Mouse (Mus musculus) forebrain, embryonic 12.5 days (tissue): Measurements from ENCODE around the gene Pakap. TPM values are rescaled to one million over a fixed set of nuclear protein-coding genes. Genes with fewer than 3 reads are reported as not detected.
A peak's percentile ranks its signal among the peaks of the same experiment; 100 is the strongest.

Source experiments
- ATAC-seq: fragments of 200-750 bp; cut with Nextera tagmentation; 2 replicates; pipeline ENCODE4 v1.8.0; 2017; ENCODE audit warnings: moderate TSS enrichment; ENCODE audit not compliant: low FRiP score
- H3K27ac ChIP-seq: fragments of 300-500 bp; sonication (generic); 2 replicates; pipeline ENCODE4 v1.5.1; 2016; ENCODE audit warnings: mild to moderate bottlenecking
- H3K27me3 ChIP-seq: fragments of 300-500 bp; sonication (generic); 2 replicates; pipeline ENCODE4 v1.6.1; 2016; ENCODE audit warnings: mild to moderate bottlenecking
- H3K36me3 ChIP-seq: fragments of 300-500 bp; sonication (generic); replicated peaks from 2 replicates; pipeline ENCODE4 v1.6.1; 2016; ENCODE audit warnings: mild to moderate bottlenecking
- H3K4me1 ChIP-seq: fragments of 300-500 bp; sonication (generic); 2 replicates; pipeline ENCODE4 v1.6.1; 2016
- H3K4me2 ChIP-seq: fragments of 300-500 bp; sonication (generic); 2 replicates; pipeline ENCODE4 v1.6.1; 2016; ENCODE audit warnings: mild to moderate bottlenecking, moderate library complexity
- H3K4me3 ChIP-seq: fragments of 300-500 bp; sonication (generic); replicated peaks from 2 replicates; pipeline ENCODE4 v1.5.1; 2016; ENCODE audit warnings: mild to moderate bottlenecking
- H3K9ac ChIP-seq: fragments of 300-500 bp; sonication (generic); 2 replicates; pipeline ENCODE4 v1.6.1; 2016; ENCODE audit warnings: mild to moderate bottlenecking
- H3K9me3 ChIP-seq: fragments of 300-500 bp; sonication (generic); 2 replicates; pipeline ENCODE4 v1.6.1; 2016
- WGBS: fragments of 180-500 bp; shearing (Covaris S2); methylation state at CpG from one replicate; pipeline ENCODE4 v1.1.7; 2016; 5-methylcytosine and 5-hydroxymethylcytosine counted together
- polyA plus RNA-seq: library from polyadenylated mRNA; unstranded; fragments of >200 nt; fragmentation: Nextera tagmentation; extraction: Ambion mirVana; gene quantifications from 2 replicates; pipeline ENCODE4 v1.2.1, GENCODE M21; 2016

Pakap gene
- polyA plus RNA-seq, 1 experiment from 2014 or later = 14.8 TPM

DNA sequence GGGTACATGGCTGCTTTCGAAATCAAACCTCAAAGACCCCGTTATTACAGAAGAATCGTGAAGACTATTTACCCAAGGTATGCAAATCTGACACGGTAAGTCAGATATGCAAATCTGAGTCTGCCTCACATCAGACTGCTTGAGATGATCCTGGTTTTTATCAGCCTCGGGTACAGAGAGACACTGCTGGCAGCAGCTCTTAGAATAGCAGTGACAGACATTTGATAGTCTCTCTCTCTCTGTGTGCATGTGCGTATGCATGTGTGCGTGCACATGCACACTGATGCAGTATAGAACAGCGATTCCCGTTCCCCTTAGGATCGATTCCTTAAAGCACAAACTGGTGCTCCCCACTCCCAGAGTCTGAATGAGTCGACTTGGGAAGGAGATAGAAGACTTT lies 8.1 kb downstream of the Pakap start:
- no peak overlapping the region for H3K4me2 ChIP-seq
- 83% methylated on average over 11 of the region's 11 CpGs for WGBS
- no peaks in the 10 kb centered on the region for H3K4me1 ChIP-seq
- H3K9me3 ChIP-seq = no peaks in the 10 kb centered on the region
- no peak for ATAC-seq
- H3K9ac ChIP-seq = no peak overlapping the region
- no peaks in the 10 kb centered on the region for H3K27me3 ChIP-seq
- H3K27ac ChIP-seq = no peak overlapping the region
- H3K4me3 ChIP-seq = no peak overlapping the region
- H3K36me3 ChIP-seq = no peaks in the 10 kb centered on the region

GRCm38 (mm10) chr4:57579683-57580082 lies 11.7 kb downstream of the Pakap start:
- Histone ChIP-seq H3K4me3 (no peak overlapping the region), H3K36me3 (no peaks in the 10 kb centered on the region), H3K4me1 (no peaks in the 10 kb centered on the region), H3K27ac (no peak overlapping the region), H3K27me3 (no peaks in the 10 kb centered on the region), H3K9me3 (no peaks in the 10 kb centered on the region), H3K4me2 (no peak overlapping the region), H3K9ac (no peak overlapping the region)
- 86% methylated on average over 10 of the region's 10 CpGs for WGBS
- no peak for ATAC-seq

DNA sequence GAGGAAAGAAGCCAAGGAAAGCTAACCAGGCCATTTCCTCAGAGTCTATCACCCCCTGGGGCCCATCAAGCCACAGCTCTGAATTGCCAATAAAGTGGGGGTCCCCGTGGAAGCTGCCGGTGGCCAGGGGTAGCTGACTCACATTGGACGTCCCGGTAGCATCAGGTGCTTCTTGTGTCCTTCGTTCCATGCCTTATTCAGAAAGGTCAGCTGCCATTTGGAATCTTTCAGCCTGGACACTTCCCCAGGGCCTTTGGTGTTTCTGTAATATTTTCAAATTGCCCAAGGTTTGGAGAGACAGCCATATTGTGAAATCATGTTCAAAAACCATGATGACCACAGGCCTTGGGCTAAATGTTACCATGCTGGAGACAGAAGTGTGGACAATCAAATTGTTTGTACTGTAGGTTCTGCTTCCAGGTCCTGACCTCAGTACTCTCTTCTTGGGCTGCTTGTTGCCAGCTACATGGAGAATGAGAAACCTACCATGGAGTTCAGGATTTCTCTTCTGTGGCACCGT lies 17.4 kb downstream of the Pakap start:
- no peaks in the 10 kb centered on the region for H3K36me3 ChIP-seq
- no peaks in the 10 kb centered on the region for H3K27me3 ChIP-seq
- no peak overlapping the region for H3K4me2 ChIP-seq
- no peak overlapping the region for H3K9ac ChIP-seq
- no peak overlapping the region for H3K27ac ChIP-seq
- no peak for ATAC-seq
- WGBS = 90% methylated on average over 6 of the region's 6 CpGs
- no peak overlapping the region for H3K4me3 ChIP-seq
- H3K4me1 ChIP-seq = no peaks in the 10 kb centered on the region
- H3K9me3 ChIP-seq = no peaks in the 10 kb centered on the region

GRCm38 (mm10) chr4:57586933-57587658 lies 19.1 kb downstream of the Pakap start:
- 87% methylated on average over 7 of the region's 7 CpGs for WGBS
- ATAC-seq = no peak
- no peaks in the 10 kb centered on the region for H3K4me1 ChIP-seq
- H3K27me3 ChIP-seq = no peaks in the 10 kb centered on the region
- H3K9ac ChIP-seq = no peak overlapping the region
- H3K9me3 ChIP-seq = no peaks in the 10 kb centered on the region
- H3K27ac ChIP-seq = no peak overlapping the region
- H3K36me3 ChIP-seq = no peaks in the 10 kb centered on the region
- H3K4me3 ChIP-seq = no peak overlapping the region
- no peak overlapping the region for H3K4me2 ChIP-seq

DNA sequence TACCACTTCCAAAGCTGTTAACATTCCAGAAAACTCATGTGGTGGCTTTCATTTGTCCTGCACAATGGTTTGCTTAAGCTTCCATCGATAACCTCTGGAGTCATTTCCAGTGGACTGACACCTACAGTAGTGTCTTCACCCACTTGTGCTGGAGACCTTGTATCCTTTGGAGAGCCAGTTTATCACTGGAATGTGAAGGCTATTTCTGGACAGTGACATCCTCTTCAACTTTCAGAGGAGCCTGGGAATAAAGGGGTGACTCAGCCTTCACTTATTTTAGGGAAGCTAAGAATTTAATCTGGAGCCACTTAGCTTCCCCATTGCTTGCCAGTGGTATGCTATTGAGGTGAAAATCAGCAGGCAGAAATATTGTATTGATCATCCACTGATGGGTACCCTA lies 20.4 kb downstream of the Pakap start:
- 94% methylated on average over 1 of the region's 1 CpGs for WGBS
- no peaks in the 10 kb centered on the region for H3K27me3 ChIP-seq
- H3K4me2 ChIP-seq = no peak overlapping the region
- no peak overlapping the region for H3K9ac ChIP-seq
- no peak overlapping the region for H3K27ac ChIP-seq
- no peaks in the 10 kb centered on the region for H3K36me3 ChIP-seq
- no peaks in the 10 kb centered on the region for H3K9me3 ChIP-seq
- H3K4me3 ChIP-seq = no peak overlapping the region
- no peak for ATAC-seq
- no peaks in the 10 kb centered on the region for H3K4me1 ChIP-seq

DNA sequence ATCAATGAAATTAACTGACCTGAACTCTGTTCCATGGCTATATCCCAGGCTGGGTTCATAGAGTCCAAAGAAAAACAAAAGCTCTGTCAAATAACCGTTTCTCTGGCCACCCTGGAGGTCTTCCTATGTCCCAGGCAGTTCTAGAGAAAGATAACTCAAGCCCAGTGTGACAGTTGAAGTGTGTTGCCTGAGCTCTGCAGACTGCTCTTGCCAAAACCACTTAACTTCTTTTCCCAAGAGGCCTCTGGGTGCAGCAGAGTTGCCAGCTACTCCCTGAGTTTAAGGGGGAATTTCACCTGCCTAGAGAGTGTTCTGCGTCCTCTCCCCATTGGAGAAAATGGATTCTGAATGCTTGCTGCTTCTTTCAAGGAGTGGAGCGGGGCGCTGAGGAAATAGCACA lies 24.8 kb downstream of the Pakap start:
- Histone ChIP-seq H3K27me3 (no peaks in the 10 kb centered on the region), H3K4me3 (no peak overlapping the region), H3K36me3 (no peaks in the 10 kb centered on the region), H3K9ac (no peak overlapping the region), H3K27ac (no peak overlapping the region), H3K4me2 (no peak overlapping the region), H3K4me1 (no peaks in the 10 kb centered on the region), H3K9me3 (no peaks in the 10 kb centered on the region)
- WGBS = 81% methylated on average over 4 of the region's 4 CpGs
- ATAC-seq = no peak

DNA sequence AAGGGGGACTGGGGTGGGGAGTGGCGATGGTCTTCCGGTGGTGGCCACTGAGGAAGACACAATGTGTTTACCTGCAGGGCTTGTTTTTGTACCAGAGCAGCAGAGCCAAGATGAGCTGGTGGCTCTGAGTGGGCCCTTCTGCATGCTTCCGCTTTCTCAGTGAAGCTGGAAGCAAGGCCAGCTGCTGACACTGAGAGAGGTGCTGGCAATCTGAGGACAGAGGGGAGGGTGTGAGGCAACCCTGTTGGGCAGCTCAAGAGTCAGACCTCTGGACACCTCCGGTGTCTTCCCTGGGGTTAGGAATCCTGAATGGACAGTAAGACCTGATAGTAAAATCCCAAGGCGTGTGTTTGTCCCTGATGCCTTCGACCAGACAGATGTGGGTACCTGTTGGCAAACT lies 32.0 kb downstream of the Pakap start:
- no peak for ATAC-seq
- no peaks in the 10 kb centered on the region for H3K27me3 ChIP-seq
- no peaks in the 10 kb centered on the region for H3K36me3 ChIP-seq
- no peak overlapping the region for H3K4me2 ChIP-seq
- no peak overlapping the region for H3K9ac ChIP-seq
- WGBS = 92% methylated on average over 6 of the region's 6 CpGs
- H3K4me3 ChIP-seq = no peak overlapping the region
- no peaks in the 10 kb centered on the region for H3K9me3 ChIP-seq
- no peak overlapping the region for H3K27ac ChIP-seq
- H3K4me1 ChIP-seq = no peaks in the 10 kb centered on the region

GRCm38 (mm10) chr4:57600685-57601457 lies 32.9 kb downstream of the Pakap start:
- Histone ChIP-seq H3K4me2 (no peak overlapping the region), H3K4me3 (no peak overlapping the region), H3K36me3 (no peaks in the 10 kb centered on the region), H3K27me3 (no peaks in the 10 kb centered on the region), H3K27ac (no peak overlapping the region), H3K9me3 (no peaks in the 10 kb centered on the region), H3K4me1 (no peaks in the 10 kb centered on the region), H3K9ac (no peak overlapping the region)
- WGBS = 90% methylated on average over 11 of the region's 11 CpGs
- no peak for ATAC-seq

- H3K27me3 ChIP-seq = no peaks in the 10 kb centered on the region
- no peak overlapping the region for H3K27ac ChIP-seq
- WGBS = 86% methylated on average over 9 of the region's 9 CpGs
- H3K4me1 ChIP-seq = no peaks in the 10 kb centered on the region
- H3K9ac ChIP-seq = no peak overlapping the region
- H3K4me2 ChIP-seq = no peak overlapping the region
- no peaks in the 10 kb centered on the region for H3K36me3 ChIP-seq
- H3K9me3 ChIP-seq = no peaks in the 10 kb centered on the region
- H3K4me3 ChIP-seq = no peak overlapping the region
- no peak for ATAC-seq
Measured at GRCm38 (mm10) chr4:57601458-57601835, 33.5 kb downstream of the Pakap start.

DNA sequence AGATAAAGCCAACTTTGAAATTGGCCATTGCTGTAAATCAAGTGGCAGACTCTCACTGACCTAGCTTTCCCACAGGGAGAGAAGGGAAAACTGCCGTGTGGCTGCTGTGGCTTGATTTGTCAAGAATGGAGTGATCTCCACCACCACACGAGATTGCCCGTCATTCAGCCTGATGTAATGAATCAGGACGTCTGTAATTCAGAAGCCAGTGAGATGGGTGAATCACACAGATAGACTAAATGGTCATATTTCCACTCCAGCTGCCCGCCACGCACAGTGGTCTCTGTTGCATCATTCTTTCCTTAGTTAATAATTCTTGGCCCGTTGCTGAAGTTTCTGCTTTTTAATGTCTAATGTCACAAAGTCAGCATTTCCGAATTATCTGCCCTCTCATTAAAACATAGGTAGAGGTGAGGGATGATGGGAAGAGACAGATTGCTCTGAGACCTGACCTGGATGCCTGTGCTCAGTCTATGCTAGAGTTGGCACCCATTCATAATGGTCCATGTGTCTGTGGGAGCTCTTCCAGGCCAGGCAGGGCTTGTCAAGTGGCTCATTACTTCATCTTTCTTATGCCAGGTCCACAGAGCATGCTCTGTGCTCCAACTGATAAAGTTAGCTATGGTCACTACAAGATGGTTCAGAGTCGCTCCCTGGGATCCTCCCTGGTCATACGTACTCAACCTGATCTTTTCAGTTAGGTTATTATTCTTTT lies 34.1 kb downstream of the Pakap start:
- no peak overlapping the region for H3K4me2 ChIP-seq
- H3K9ac ChIP-seq = no peak overlapping the region
- H3K9me3 ChIP-seq = no peaks in the 10 kb centered on the region
- no peak for ATAC-seq
- WGBS = 92% methylated on average over 10 of the region's 10 CpGs
- no peaks in the 10 kb centered on the region for H3K27me3 ChIP-seq
- H3K36me3 ChIP-seq = no peaks in the 10 kb centered on the region
- H3K27ac ChIP-seq = no peak overlapping the region
- no peaks in the 10 kb centered on the region for H3K4me1 ChIP-seq
- H3K4me3 ChIP-seq = no peak overlapping the region

- no peak overlapping the region for H3K4me2 ChIP-seq
- H3K9ac ChIP-seq = no peak overlapping the region
- no peaks in the 10 kb centered on the region for H3K4me1 ChIP-seq
- no peaks in the 10 kb centered on the region for H3K36me3 ChIP-seq
- no peak overlapping the region for H3K4me3 ChIP-seq
- ATAC-seq = no peak
- WGBS = 89% methylated on average over 3 of the region's 3 CpGs
- H3K27ac ChIP-seq = no peak overlapping the region
- H3K27me3 ChIP-seq = no peaks in the 10 kb centered on the region
- H3K9me3 ChIP-seq = no peaks in the 10 kb centered on the region
Measured at GRCm38 (mm10) chr4:57606258-57606657, 38.3 kb downstream of the Pakap start.

- H3K4me2 ChIP-seq = no peak overlapping the region
- WGBS = 46% methylated on average over 22 of the region's 22 CpGs
- H3K36me3 ChIP-seq = no peaks in the 10 kb centered on the region
- H3K27me3 ChIP-seq = no peaks in the 10 kb centered on the region
- H3K27ac ChIP-seq = no peak overlapping the region
- ATAC-seq = peak; percentile 58; the same call in 1 of the 2 replicates
- H3K9me3 ChIP-seq = no peaks in the 10 kb centered on the region
- no peak overlapping the region for H3K4me3 ChIP-seq
- no peaks in the 10 kb centered on the region for H3K4me1 ChIP-seq
- H3K9ac ChIP-seq = no peak overlapping the region
Measured at GRCm38 (mm10) chr4:57607247-57607942, 39.4 kb downstream of the Pakap start.
